Mouse (Mus musculus) bone marrow macrophage, adult 2 months (primary cell): ENCODE measurements around the gene Tmtc4.

ENCODE experiments used
- CTCF ChIP-seq: IDR thresholded peaks from 2 replicates; pipeline ENCODE4 v1.5.1; 2012; ENCODE audit warnings: low read depth, mild to moderate bottlenecking, low read length, moderate library complexity
- POLR2A ChIP-seq: IDR thresholded peaks from 2 replicates; pipeline ENCODE4 v1.6.1; 2012; ENCODE audit warnings: mild to moderate bottlenecking, low read depth, low read length, borderline replicate concordance

- TF ChIP-seq POLR2A (no peak), CTCF (peak; percentile 93)
Measured at GRCm38 (mm10) chr14:122876163-122876562, 107.7 kb downstream of the Tmtc4 start.
